Mouse (Mus musculus) limb, embryonic 14.5 days (tissue): ENCODE measurements at regions not wholly inside any gene's neighbourhood (a gene's known extent, or its start where the extent isn't known, plus 50 kb on each side); places are given as distances from the start of the nearest gene placed in this dataset.

Experiments
- ATAC-seq: fragments of 200-750 bp; cut with Nextera tagmentation; 2 replicates; pipeline ENCODE4 v1.8.0; 2017; ENCODE audit warnings: low read depth, moderate number of reproducible peaks, moderate TSS enrichment; ENCODE audit not compliant: low FRiP score
- DNase-seq: peaks from one replicate; pipeline ENCODE4 v3.0.0-alpha.2; 2015; ENCODE audit warnings: low spot score
- H3K27ac ChIP-seq: fragments of 300-500 bp; sonication (generic); replicated peaks from 2 replicates; pipeline ENCODE4 v1.5.1; 2014; ENCODE audit warnings: low read depth, mild to moderate bottlenecking, low read length, moderate library complexity, mixed read lengths
- H3K27me3 ChIP-seq: fragments of 300-500 bp; sonication (generic); 2 replicates; pipeline ENCODE4 v1.6.1; 2014; ENCODE audit warnings: low read length, mixed read lengths; ENCODE audit not compliant: control insufficient read depth, insufficient read depth
- H3K36me3 ChIP-seq: fragments of 300-500 bp; sonication (generic); 2 replicates; pipeline ENCODE4 v1.6.1; 2014; ENCODE audit warnings: mild to moderate bottlenecking, low read length, moderate library complexity, mixed read lengths; ENCODE audit not compliant: control insufficient read depth, insufficient read depth
- H3K4me1 ChIP-seq: fragments of 300-500 bp; sonication (generic); 2 replicates; pipeline ENCODE4 v1.6.1; 2014; ENCODE audit warnings: antibody characterized with exemption, low read length, mixed read lengths; ENCODE audit not compliant: control insufficient read depth, insufficient read depth
- H3K4me2 ChIP-seq: fragments of 300-500 bp; sonication (generic); replicated peaks from 2 replicates; pipeline ENCODE4 v1.6.1; 2014; ENCODE audit warnings: low read depth, mild to moderate bottlenecking, low read length, moderate library complexity; ENCODE audit not compliant: severe bottlenecking
- H3K4me3 ChIP-seq: fragments of 300-500 bp; sonication (generic); replicated peaks from 2 replicates; pipeline ENCODE4 v1.5.1; 2014; ENCODE audit warnings: low read length
- H3K9ac ChIP-seq: fragments of 300-500 bp; sonication (generic); 2 replicates; pipeline ENCODE4 v1.6.1; 2014; ENCODE audit warnings: mild to moderate bottlenecking, low read depth, low read length, moderate library complexity; ENCODE audit not compliant: severe bottlenecking
- H3K9me3 ChIP-seq: fragments of 300-500 bp; sonication (generic); 2 replicates; pipeline ENCODE4 v1.6.1; 2016; ENCODE audit warnings: low read length; ENCODE audit not compliant: control insufficient read depth
- POLR2A ChIP-seq: fragments of 200-500 bp; IDR thresholded peaks from 2 replicates; pipeline ENCODE4 v1.8.0; 2012; ENCODE audit warnings: inconsistent platforms, mild to moderate bottlenecking, moderate library complexity, borderline replicate concordance; ENCODE audit not compliant: insufficient read depth, insufficient read length; ENCODE audit errors: extremely low read depth
- WGBS: fragments of 180-500 bp; shearing (Covaris S2); extraction: QIAGEN DNeasy Blood & Tissue Kit; methylation state at CpG from one replicate; pipeline ENCODE4 v1.1.7; 2014; 5-methylcytosine and 5-hydroxymethylcytosine counted together

GRCm38 (mm10) chr7:72675018-72675417, 368.6 kb upstream of the Mctp2 start:
- 58% methylated on average over 6 of the region's 6 CpGs for WGBS
- no peaks in the 10 kb centered on the region for H3K36me3 ChIP-seq
- no peak for TF ChIP-seq POLR2A
- H3K9me3 ChIP-seq: no peaks in the 10 kb centered on the region
- DNase-seq: no peak
- ATAC-seq: no peak
- no peak overlapping the region for H3K9ac ChIP-seq
- no peak overlapping the region for H3K27ac ChIP-seq
- H3K4me1 ChIP-seq: no peaks in the 10 kb centered on the region
- no peaks in the 10 kb centered on the region for H3K27me3 ChIP-seq
- H3K4me3 ChIP-seq: no peak overlapping the region
- H3K4me2 ChIP-seq: no peak overlapping the region

GRCm38 (mm10) chr7:72685803-72686202, 379.4 kb upstream of the Mctp2 start:
- H3K27me3 ChIP-seq: no peaks in the 10 kb centered on the region
- H3K36me3 ChIP-seq: no peaks in the 10 kb centered on the region
- no peak for ATAC-seq
- H3K27ac ChIP-seq: no peak overlapping the region
- H3K4me3 ChIP-seq: no peak overlapping the region
- DNase-seq: no peak
- no peak overlapping the region for H3K4me2 ChIP-seq
- no peaks in the 10 kb centered on the region for H3K4me1 ChIP-seq
- H3K9ac ChIP-seq: no peak overlapping the region
- H3K9me3 ChIP-seq: no peaks in the 10 kb centered on the region
- WGBS: 34% methylated on average over 2 of the region's 2 CpGs
- no peak for TF ChIP-seq POLR2A

GRCm38 (mm10) chr7:72687356-72687755, 380.9 kb upstream of the Mctp2 start:
- Histone ChIP-seq H3K27ac (no peak overlapping the region), H3K4me3 (no peak overlapping the region), H3K4me1 (no peaks in the 10 kb centered on the region), H3K9ac (no peak overlapping the region), H3K4me2 (no peak overlapping the region), H3K27me3 (no peaks in the 10 kb centered on the region), H3K36me3 (no peaks in the 10 kb centered on the region), H3K9me3 (no peaks in the 10 kb centered on the region)
- no peak for DNase-seq
- 48% methylated on average over 4 of the region's 4 CpGs for WGBS
- no peak for ATAC-seq
- no peak for TF ChIP-seq POLR2A

- no peak overlapping the region for H3K4me2 ChIP-seq
- no peak for ATAC-seq
- TF ChIP-seq POLR2A: no peak
- H3K4me1 ChIP-seq: no peaks in the 10 kb centered on the region
- H3K36me3 ChIP-seq: no peaks in the 10 kb centered on the region
- no peak for DNase-seq
- H3K9ac ChIP-seq: no peak overlapping the region
- no peak overlapping the region for H3K4me3 ChIP-seq
- no peak overlapping the region for H3K27ac ChIP-seq
- no peaks in the 10 kb centered on the region for H3K9me3 ChIP-seq
- WGBS: 76% methylated on average over 3 of the region's 3 CpGs
- H3K27me3 ChIP-seq: no peaks in the 10 kb centered on the region
Observed at GRCm38 (mm10) chr7:72691396-72691795, 385.0 kb upstream of the Mctp2 start.

GRCm38 (mm10) chr7:72691859-72692258, 385.5 kb upstream of the Mctp2 start:
- ATAC-seq (no peak), DNase-seq (no peak)
- no peak for TF ChIP-seq POLR2A
- 69% methylated on average over 9 of the region's 9 CpGs for WGBS
- Histone ChIP-seq H3K9ac (no peak overlapping the region), H3K4me1 (no peaks in the 10 kb centered on the region), H3K9me3 (no peaks in the 10 kb centered on the region), H3K4me3 (no peak overlapping the region), H3K27me3 (no peaks in the 10 kb centered on the region), H3K36me3 (no peaks in the 10 kb centered on the region), H3K4me2 (no peak overlapping the region), H3K27ac (no peak overlapping the region)

- WGBS: 79% methylated on average over 3 of the region's 3 CpGs
- Histone ChIP-seq H3K4me3 (no peak overlapping the region), H3K4me1 (no peaks in the 10 kb centered on the region), H3K36me3 (no peaks in the 10 kb centered on the region), H3K27me3 (no peaks in the 10 kb centered on the region), H3K9ac (no peak overlapping the region), H3K4me2 (no peak overlapping the region), H3K27ac (no peak overlapping the region), H3K9me3 (no peaks in the 10 kb centered on the region)
- DNase-seq: no peak
- ATAC-seq: no peak
- no peak for TF ChIP-seq POLR2A
Observed at GRCm38 (mm10) chr7:72696736-72697135, 390.3 kb upstream of the Mctp2 start.
